Mouse (Mus musculus) forebrain, embryonic 14.5 days (tissue): Measurements from ENCODE around the gene Msl1. TPM values are rescaled to one million over a fixed set of nuclear protein-coding genes. Genes with fewer than 3 reads are reported as not detected.

Experiments
- ATAC-seq: fragments of 200-750 bp; cut with Nextera tagmentation; 2 replicates; pipeline ENCODE4 v1.8.0; 2017; ENCODE audit warnings: mild to moderate bottlenecking, moderate library complexity
- DNase-seq: peaks from one replicate; pipeline ENCODE4 v3.0.0-alpha.2; 2015; ENCODE audit warnings: low spot score
- H3K27ac ChIP-seq: fragments of 300-500 bp; sonication (generic); 2 replicates; pipeline ENCODE4 v1.5.1; 2014; ENCODE audit warnings: low read depth, mild to moderate bottlenecking, control low read depth, low read length, moderate library complexity
- H3K27me3 ChIP-seq: fragments of 300-500 bp; sonication (generic); replicated peaks from 2 replicates; pipeline ENCODE4 v1.6.1; 2014; ENCODE audit warnings: low read length, control low read depth, mixed read lengths; ENCODE audit not compliant: control insufficient read depth, insufficient read depth
- H3K36me3 ChIP-seq: fragments of 300-500 bp; sonication (generic); 2 replicates; pipeline ENCODE4 v1.6.1; 2014; ENCODE audit warnings: low read length, control low read depth; ENCODE audit not compliant: control insufficient read depth, insufficient read depth
- H3K4me1 ChIP-seq: fragments of 300-500 bp; sonication (generic); 2 replicates; pipeline ENCODE4 v1.6.1; 2014; ENCODE audit warnings: antibody characterized with exemption, low read length, control low read depth; ENCODE audit not compliant: control insufficient read depth, insufficient read depth
- H3K4me2 ChIP-seq: fragments of 300-500 bp; sonication (generic); 2 replicates; pipeline ENCODE4 v1.6.1; 2014; ENCODE audit warnings: mild to moderate bottlenecking, control low read depth, low read length
- H3K4me3 ChIP-seq: fragments of 300-500 bp; sonication (generic); 2 replicates; pipeline ENCODE4 v1.5.1; 2014; ENCODE audit warnings: low read depth, low read length, control low read depth
- H3K9ac ChIP-seq: fragments of 300-500 bp; sonication (generic); 2 replicates; pipeline ENCODE4 v1.6.1; 2014; ENCODE audit warnings: mild to moderate bottlenecking, low read length, control low read depth, moderate library complexity
- H3K9me3 ChIP-seq: fragments of 300-500 bp; sonication (generic); replicated peaks from 2 replicates; pipeline ENCODE4 v1.6.1; 2016; ENCODE audit warnings: low read length, control low read depth, mixed read lengths; ENCODE audit not compliant: control insufficient read depth
- WGBS: fragments of 180-500 bp; shearing (Covaris S2); extraction: QIAGEN DNeasy Blood & Tissue Kit; methylation state at CpG from one replicate; pipeline ENCODE4 v1.1.7; 2014; 5-methylcytosine and 5-hydroxymethylcytosine counted together
- polyA plus RNA-seq: library from polyadenylated mRNA; unstranded; fragments of >200 nt; fragmentation: Nextera tagmentation; extraction: Ambion mirVana; gene quantifications from 2 replicates; pipeline ENCODE4 v1.2.1, GENCODE M21; 2014

The Msl1 gene
- polyA plus RNA-seq, 1 experiment from 2014 or later = 19.3 TPM

- H3K9me3 ChIP-seq = no peaks in the 10 kb centered on the region
- peak overlapping the region; percentile 86 for H3K27ac ChIP-seq
- ATAC-seq = 0 out of 2 replicates have a peak, but pooled peaks have one; percentile 3
- WGBS = 3% methylated on average over 17 of the region's 17 CpGs
- peak overlapping the region; percentile 50 for H3K9ac ChIP-seq
- DNase-seq = no peak
- peaks cover 33% of the 10 kb centered on the region for H3K4me1 ChIP-seq
- H3K4me2 ChIP-seq = peak overlapping the region; percentile 42
- H3K27me3 ChIP-seq = no peaks in the 10 kb centered on the region
- H3K36me3 ChIP-seq = no peaks in the 10 kb centered on the region
- no peak overlapping the region for H3K4me3 ChIP-seq
These were observed 12.6 kb upstream of the Msl1 start for GRCm38 (mm10) chr11:98782651-98783235.

GRCm38 (mm10) chr11:98783236-98783696, 12.1 kb upstream of the Msl1 start:
- Histone ChIP-seq H3K4me3 (peak overlapping the region; percentile 7; the same call in 1 of the 2 replicates), H3K27me3 (no peaks in the 10 kb centered on the region), H3K9me3 (no peaks in the 10 kb centered on the region), H3K27ac (peak overlapping the region; percentile 86), H3K36me3 (no peaks in the 10 kb centered on the region), H3K4me2 (peak overlapping the region; percentile 42), H3K9ac (peak overlapping the region; percentile 50), H3K4me1 (peaks cover 33% of the 10 kb centered on the region)
- peak; percentile 50 for ATAC-seq
- under 1% methylated on average over 20 of the region's 20 CpGs for WGBS
- DNase-seq = peak; percentile 77

DNA sequence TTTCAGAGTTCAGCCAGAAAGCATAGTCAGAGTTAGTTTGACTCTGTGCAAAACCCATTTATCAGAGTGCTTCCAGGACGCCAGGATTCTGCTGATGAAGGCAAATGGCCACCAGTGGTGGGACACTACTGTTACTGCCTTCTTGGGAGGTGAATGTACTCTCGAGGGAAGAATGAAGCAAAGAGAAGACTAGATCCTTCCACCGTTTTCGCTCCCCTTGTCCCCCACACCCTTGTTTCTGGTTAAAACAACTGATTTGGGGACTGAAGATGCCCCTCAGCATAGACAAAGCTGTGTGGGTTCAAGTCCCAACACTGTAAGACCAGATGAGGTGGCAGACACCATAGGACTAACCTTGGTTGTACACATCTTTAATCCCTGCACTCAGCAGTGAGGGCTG, 11.2 kb upstream of the Msl1 start:
- no peak overlapping the region for H3K4me2 ChIP-seq
- H3K9me3 ChIP-seq = no peaks in the 10 kb centered on the region
- H3K36me3 ChIP-seq = no peaks in the 10 kb centered on the region
- no peak overlapping the region for H3K27ac ChIP-seq
- ATAC-seq (no peak), DNase-seq (no peak)
- WGBS = 69% methylated on average over 4 of the region's 4 CpGs
- no peak overlapping the region for H3K4me3 ChIP-seq
- peaks cover 36% of the 10 kb centered on the region for H3K4me1 ChIP-seq
- no peaks in the 10 kb centered on the region for H3K27me3 ChIP-seq
- H3K9ac ChIP-seq = no peak overlapping the region

- H3K9me3 ChIP-seq = no peaks in the 10 kb centered on the region
- H3K27ac ChIP-seq = 0 out of 2 replicates have a peak overlapping the region, but pooled peaks have one; percentile 45
- peaks cover 40% of the 10 kb centered on the region for H3K4me1 ChIP-seq
- no peaks in the 10 kb centered on the region for H3K36me3 ChIP-seq
- H3K9ac ChIP-seq = no peak overlapping the region
- DNase-seq (no peak), ATAC-seq (no peak)
- 67% methylated on average over 10 of the region's 10 CpGs for WGBS
- no peak overlapping the region for H3K4me2 ChIP-seq
- H3K4me3 ChIP-seq = no peak overlapping the region
- no peaks in the 10 kb centered on the region for H3K27me3 ChIP-seq
These were observed 10.1 kb upstream of the Msl1 start for GRCm38 (mm10) chr11:98785214-98785613.

DNA sequence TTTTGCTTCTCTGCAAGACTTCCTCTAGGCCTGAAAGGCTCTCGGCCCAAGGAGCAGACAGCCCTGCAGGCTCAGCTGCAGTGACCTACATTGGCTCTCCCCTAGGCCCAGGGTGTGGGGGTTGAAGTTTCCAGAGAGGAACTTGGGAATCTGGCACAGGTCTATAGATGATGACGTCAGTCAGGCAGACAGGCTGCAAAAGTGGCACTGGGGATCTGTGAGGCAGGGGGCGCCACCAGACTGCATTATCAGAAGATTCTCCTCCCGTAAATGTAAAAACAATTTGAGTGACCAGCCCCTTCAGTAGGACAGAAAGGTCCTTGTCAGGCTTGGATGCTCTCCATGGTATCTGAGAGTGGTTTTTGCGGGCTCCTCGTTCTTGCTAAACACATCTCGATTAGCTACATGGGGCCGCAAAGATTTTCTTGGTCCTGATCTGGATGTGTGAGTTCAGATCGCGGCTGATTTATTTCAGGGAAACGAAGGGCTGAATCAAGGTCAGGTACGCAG, 9.5 kb upstream of the Msl1 start:
- peaks cover 40% of the 10 kb centered on the region for H3K4me1 ChIP-seq
- ATAC-seq (no peak), DNase-seq (peak; percentile 86)
- H3K36me3 ChIP-seq = no peaks in the 10 kb centered on the region
- no peak overlapping the region for H3K9ac ChIP-seq
- no peak overlapping the region for H3K4me3 ChIP-seq
- H3K27ac ChIP-seq = peak overlapping the region; percentile 45; the same call in 1 of the 2 replicates
- H3K27me3 ChIP-seq = no peaks in the 10 kb centered on the region
- 7% methylated on average over 12 of the region's 12 CpGs for WGBS
- H3K9me3 ChIP-seq = no peaks in the 10 kb centered on the region
- peak overlapping the region; percentile 34 for H3K4me2 ChIP-seq

DNA sequence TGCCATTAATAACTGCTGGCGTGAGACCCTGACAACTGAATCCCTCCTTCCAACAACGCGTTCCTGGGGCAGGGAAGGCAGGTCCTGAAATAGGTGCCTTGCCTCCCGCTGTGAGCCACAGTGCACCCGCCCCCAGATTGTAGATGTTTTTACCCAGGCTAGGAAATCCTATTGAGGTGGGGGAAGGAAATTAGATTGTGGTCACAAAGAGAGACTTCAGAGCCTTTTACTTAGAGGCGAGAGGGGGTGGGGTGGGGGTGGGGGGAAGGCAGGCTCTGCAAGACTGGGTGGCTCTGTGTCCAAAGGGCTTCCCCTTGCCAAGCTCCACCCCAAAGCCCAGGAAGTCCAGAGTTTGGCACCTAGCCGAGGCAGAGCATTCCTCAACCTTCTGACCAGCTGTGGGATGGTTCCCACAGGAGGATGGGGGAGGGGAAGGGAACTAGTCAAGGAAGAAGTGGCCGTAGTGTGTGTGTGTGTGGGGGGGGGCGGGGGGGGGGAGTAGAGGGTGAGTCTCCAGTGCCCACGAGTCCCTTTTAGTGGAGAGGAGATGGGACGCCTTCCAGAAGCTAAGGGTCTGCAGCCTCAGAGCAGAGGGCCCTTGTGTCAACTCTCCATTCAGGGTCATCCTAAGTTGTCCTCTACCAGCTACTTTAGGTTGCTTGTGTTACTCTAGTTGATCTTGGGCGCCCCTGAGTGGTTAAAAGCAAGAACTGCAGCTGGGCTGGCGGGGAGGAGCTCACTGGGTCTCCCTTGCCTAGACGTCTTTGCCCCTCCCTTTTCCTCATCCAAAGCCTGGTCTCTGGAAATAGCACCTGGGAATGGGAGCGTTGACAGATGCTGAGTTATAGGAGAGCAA, 8.7 kb upstream of the Msl1 start:
- H3K9me3 ChIP-seq = no peaks in the 10 kb centered on the region
- H3K4me3 ChIP-seq = no peak overlapping the region
- ATAC-seq (peak; percentile 51), DNase-seq (peak; percentile 95)
- no peaks in the 10 kb centered on the region for H3K27me3 ChIP-seq
- H3K4me2 ChIP-seq = peak overlapping the region; percentile 34
- no peaks in the 10 kb centered on the region for H3K36me3 ChIP-seq
- peak overlapping the region; percentile 45; the same call in 1 of the 2 replicates for H3K27ac ChIP-seq
- H3K4me1 ChIP-seq = peaks cover 39% of the 10 kb centered on the region
- WGBS = 1% methylated on average over 14 of the region's 15 CpGs
- H3K9ac ChIP-seq = peak overlapping the region; percentile 29; the same call in 1 of the 2 replicates

DNA sequence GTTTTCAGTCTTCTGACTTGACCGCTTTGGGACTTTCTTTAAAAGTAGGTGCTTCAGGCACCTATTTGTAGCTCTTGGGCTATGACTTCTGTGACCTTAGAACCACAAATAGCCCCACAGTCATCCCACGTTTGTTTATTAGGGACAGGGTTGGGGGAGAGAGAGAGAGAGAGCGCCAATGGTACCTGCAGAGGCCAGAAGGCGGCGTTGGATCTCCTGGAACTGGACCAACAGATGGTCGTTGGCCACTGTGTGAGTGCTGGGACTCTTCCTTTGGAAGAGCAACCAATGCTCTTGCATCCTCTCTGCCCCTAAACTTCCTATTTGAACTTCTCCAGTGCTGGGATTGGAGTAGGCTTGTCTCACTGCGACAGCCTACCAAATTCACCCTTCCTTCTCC, 8.1 kb upstream of the Msl1 start:
- H3K27me3 ChIP-seq = no peaks in the 10 kb centered on the region
- 33% methylated on average over 7 of the region's 7 CpGs for WGBS
- H3K4me2 ChIP-seq = no peak overlapping the region
- H3K27ac ChIP-seq = no peak overlapping the region
- no peak overlapping the region for H3K4me3 ChIP-seq
- ATAC-seq = no peak
- H3K4me1 ChIP-seq = peaks cover 33% of the 10 kb centered on the region
- no peak for DNase-seq
- no peaks in the 10 kb centered on the region for H3K36me3 ChIP-seq
- H3K9me3 ChIP-seq = no peaks in the 10 kb centered on the region
- no peak overlapping the region for H3K9ac ChIP-seq

GRCm38 (mm10) chr11:98787691-98788090, 7.6 kb upstream of the Msl1 start:
- 100% methylated on average over 1 of the region's 1 CpGs for WGBS
- no peaks in the 10 kb centered on the region for H3K36me3 ChIP-seq
- H3K4me2 ChIP-seq = no peak overlapping the region
- H3K27me3 ChIP-seq = no peaks in the 10 kb centered on the region
- no peak overlapping the region for H3K27ac ChIP-seq
- H3K4me3 ChIP-seq = no peak overlapping the region
- DNase-seq (no peak), ATAC-seq (no peak)
- H3K9me3 ChIP-seq = no peaks in the 10 kb centered on the region
- no peak overlapping the region for H3K9ac ChIP-seq
- peaks cover 28% of the 10 kb centered on the region for H3K4me1 ChIP-seq
